Mouse (Mus musculus): ENCODE results near the gene Nup160. TPM values are rescaled to one million over a fixed set of nuclear protein-coding genes. Genes with fewer than 3 reads are reported as not detected.

The Nup160 gene
- polyA plus RNA-seq, 1 experiment from 2014 or later = 8.9 TPM

DNA sequence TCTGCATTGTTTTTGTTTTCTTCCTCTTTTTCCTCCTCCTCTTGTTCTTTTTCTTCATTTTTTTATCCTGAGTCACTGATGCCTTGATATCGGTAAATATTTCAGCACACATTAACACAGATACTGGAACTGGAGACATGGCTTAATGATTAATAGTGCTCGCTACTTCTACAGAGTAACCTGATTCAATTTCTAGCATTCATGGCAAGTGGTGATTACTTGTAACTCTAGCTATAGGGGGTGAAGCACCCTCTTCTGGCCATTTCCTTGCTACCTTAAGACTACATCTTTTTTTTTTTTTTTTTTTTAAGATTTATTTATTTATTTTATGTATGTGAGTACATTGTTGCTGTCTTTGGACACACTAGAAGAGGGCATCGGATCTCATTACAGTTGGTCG lies 23.9 kb downstream of the Nup160 start:
- ATAC-seq = no peak
- H3K27ac ChIP-seq (ENCODE audit: low read depth, low read length) = no peak overlapping the region
- H3K36me3 ChIP-seq (ENCODE audit: control insufficient read depth, insufficient read depth) = peaks cover 71% of the 10 kb centered on the region

DNA sequence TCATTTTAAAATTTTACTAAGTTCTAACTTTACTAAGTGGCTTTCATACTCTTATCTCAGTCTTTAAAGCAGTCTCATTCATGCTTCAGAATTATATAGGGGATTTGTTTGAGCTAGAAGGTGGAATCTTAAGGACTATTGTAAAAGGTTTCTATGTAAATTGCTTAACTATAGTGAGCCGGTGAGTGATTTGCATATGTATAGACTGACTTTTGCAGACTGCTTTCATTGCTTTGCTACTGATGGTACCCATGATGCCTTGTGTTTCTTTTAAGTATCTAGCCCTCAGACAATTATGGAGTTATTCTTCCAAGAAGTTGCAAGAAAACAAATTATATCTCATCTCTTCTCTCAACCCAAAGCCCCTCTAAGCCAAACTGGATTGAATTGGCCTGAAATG lies 31.5 kb downstream of the Nup160 start:
- 93% methylated on average over 1 of the region's 1 CpGs for WGBS
- Histone ChIP-seq H3K9ac (ENCODE audit: low read depth, low read length) (no peak overlapping the region), H3K27me3 (replicated peaks; ENCODE audit: control insufficient read depth, insufficient read depth, low read length) (no peaks in the 10 kb centered on the region), H3K9me3 (ENCODE audit: control insufficient read depth) (no peaks in the 10 kb centered on the region), H3K4me3 (ENCODE audit: low read depth, low read length) (no peak overlapping the region), H3K36me3 (ENCODE audit: control insufficient read depth, insufficient read depth) (peaks cover 77% of the 10 kb centered on the region), H3K4me1 (replicated peaks; ENCODE audit: control insufficient read depth, insufficient read depth, low read length) (no peaks in the 10 kb centered on the region), H3K4me2 (replicated peaks; ENCODE audit: low read depth) (no peak overlapping the region), H3K27ac (ENCODE audit: low read depth, low read length) (no peak overlapping the region)
- ATAC-seq = no peak
- no peak for TF ChIP-seq CTCF (IDR thresholded peaks at IDR 0.05; ENCODE audit: low read depth)

More for the DNA sequence above, 23.9 kb downstream of the Nup160 start:
- Histone ChIP-seq H3K4me3 (ENCODE audit: low read depth, low read length) (no peak overlapping the region), H3K27me3 (replicated peaks; ENCODE audit: control insufficient read depth, insufficient read depth, low read length) (no peaks in the 10 kb centered on the region), H3K4me1 (replicated peaks; ENCODE audit: control insufficient read depth, insufficient read depth, low read length) (no peaks in the 10 kb centered on the region), H3K4me2 (replicated peaks; ENCODE audit: low read depth) (no peak overlapping the region), H3K9ac (ENCODE audit: low read depth, low read length) (no peak overlapping the region), H3K9me3 (ENCODE audit: control insufficient read depth) (no peaks in the 10 kb centered on the region)
- TF ChIP-seq CTCF (IDR thresholded peaks at IDR 0.05; ENCODE audit: low read depth) = peak; percentile 31
- 70% methylated on average over 4 of the region's 4 CpGs for WGBS

DNA sequence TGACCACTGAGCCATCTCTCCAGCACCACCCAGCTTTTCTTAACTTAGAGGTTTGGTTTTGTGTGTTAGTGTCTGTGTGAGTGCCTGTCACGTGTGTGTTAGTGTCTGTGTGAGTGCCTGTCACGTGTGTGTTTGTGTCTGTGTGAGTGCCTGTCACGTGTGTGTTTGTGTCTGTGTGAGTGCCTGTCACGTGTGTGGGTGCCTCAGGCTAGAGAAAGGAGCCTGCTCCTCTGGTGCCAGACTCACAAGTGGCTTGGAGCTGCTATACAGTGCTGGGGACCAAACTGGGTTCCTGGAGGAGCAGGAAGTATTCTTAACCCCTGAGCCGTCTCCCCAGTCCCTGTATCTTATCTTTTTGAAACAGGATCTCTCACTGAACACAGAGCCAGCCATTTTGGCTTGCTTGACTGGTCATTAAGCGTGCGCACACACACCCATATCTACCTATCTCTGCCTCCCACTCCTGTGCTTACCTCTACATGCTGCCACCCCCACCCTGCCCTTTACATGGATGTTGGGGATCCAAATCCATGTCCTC lies 38.6 kb downstream of the Nup160 start:
- 85% methylated on average over 7 of the region's 7 CpGs for WGBS
- Histone ChIP-seq H3K4me2 (replicated peaks; ENCODE audit: low read depth) (no peak overlapping the region), H3K27me3 (replicated peaks; ENCODE audit: control insufficient read depth, insufficient read depth, low read length) (no peaks in the 10 kb centered on the region), H3K36me3 (ENCODE audit: control insufficient read depth, insufficient read depth) (peaks cover 85% of the 10 kb centered on the region), H3K9me3 (ENCODE audit: control insufficient read depth) (no peaks in the 10 kb centered on the region), H3K9ac (ENCODE audit: low read depth, low read length) (no peak overlapping the region), H3K27ac (ENCODE audit: low read depth, low read length) (no peak overlapping the region), H3K4me3 (ENCODE audit: low read depth, low read length) (no peak overlapping the region), H3K4me1 (replicated peaks; ENCODE audit: control insufficient read depth, insufficient read depth, low read length) (no peaks in the 10 kb centered on the region)
- no peak for TF ChIP-seq CTCF (IDR thresholded peaks at IDR 0.05; ENCODE audit: low read depth)
- no peak for ATAC-seq

DNA sequence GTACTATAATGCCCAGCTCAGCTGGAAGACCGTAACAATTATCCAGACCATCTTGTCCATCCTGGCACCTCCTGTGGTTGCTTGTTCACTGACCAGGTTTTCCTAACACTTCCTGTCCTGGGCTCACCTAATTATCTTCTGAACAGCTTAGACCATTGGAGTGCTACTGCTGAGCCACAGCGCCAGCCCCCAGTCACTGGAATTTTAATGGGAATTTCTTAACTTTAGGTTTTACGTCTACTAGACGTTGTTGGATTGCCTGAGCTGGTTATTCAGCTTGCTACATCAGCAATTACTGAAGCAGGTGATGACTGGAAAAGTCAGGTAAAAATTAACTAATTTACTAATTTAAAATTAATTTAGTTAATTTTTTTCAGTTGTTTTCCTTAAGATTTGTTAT lies 40.4 kb downstream of the Nup160 start:
- H3K4me3 ChIP-seq (ENCODE audit: low read depth, low read length) = no peak overlapping the region
- no peaks in the 10 kb centered on the region for H3K9me3 ChIP-seq (ENCODE audit: control insufficient read depth)
- H3K9ac ChIP-seq (ENCODE audit: low read depth, low read length) = no peak overlapping the region
- H3K27ac ChIP-seq (ENCODE audit: low read depth, low read length) = no peak overlapping the region
- no peak for ATAC-seq
- no peak for TF ChIP-seq CTCF (IDR thresholded peaks at IDR 0.05; ENCODE audit: low read depth)
- no peak overlapping the region for H3K4me2 ChIP-seq (replicated peaks; ENCODE audit: low read depth)
- peaks cover 84% of the 10 kb centered on the region for H3K36me3 ChIP-seq (ENCODE audit: control insufficient read depth, insufficient read depth)
- no peaks in the 10 kb centered on the region for H3K4me1 ChIP-seq (replicated peaks; ENCODE audit: control insufficient read depth, insufficient read depth, low read length)
- 89% methylated on average over 4 of the region's 4 CpGs for WGBS
- H3K27me3 ChIP-seq (replicated peaks; ENCODE audit: control insufficient read depth, insufficient read depth, low read length) = no peaks in the 10 kb centered on the region

DNA sequence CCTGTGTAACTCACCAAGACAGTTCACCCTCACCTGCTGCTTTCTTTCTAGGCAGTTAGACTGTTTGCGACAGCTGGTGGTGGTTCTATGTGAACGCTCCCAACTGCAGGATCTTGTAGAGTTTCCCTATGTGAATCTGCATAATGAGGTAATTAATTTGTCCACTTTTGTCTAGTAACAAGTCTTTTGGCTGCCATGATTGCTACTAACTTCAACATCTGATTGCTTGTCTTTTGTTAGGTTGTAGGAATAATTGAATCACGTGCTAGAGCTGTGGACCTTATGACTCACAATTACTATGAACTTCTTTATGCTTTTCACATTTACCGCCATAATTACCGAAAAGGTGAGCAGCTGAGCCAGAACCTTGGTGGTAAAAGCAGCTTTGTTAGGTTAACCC lies 40.9 kb downstream of the Nup160 start:
- no peak overlapping the region for H3K4me2 ChIP-seq (replicated peaks; ENCODE audit: low read depth)
- TF ChIP-seq CTCF (IDR thresholded peaks at IDR 0.05; ENCODE audit: low read depth) = no peak
- no peaks in the 10 kb centered on the region for H3K9me3 ChIP-seq (ENCODE audit: control insufficient read depth)
- no peak overlapping the region for H3K27ac ChIP-seq (ENCODE audit: low read depth, low read length)
- no peaks in the 10 kb centered on the region for H3K27me3 ChIP-seq (replicated peaks; ENCODE audit: control insufficient read depth, insufficient read depth, low read length)
- H3K4me3 ChIP-seq (ENCODE audit: low read depth, low read length) = no peak overlapping the region
- 96% methylated on average over 5 of the region's 5 CpGs for WGBS
- H3K36me3 ChIP-seq (ENCODE audit: control insufficient read depth, insufficient read depth) = peaks cover 82% of the 10 kb centered on the region
- no peak overlapping the region for H3K9ac ChIP-seq (ENCODE audit: low read depth, low read length)
- H3K4me1 ChIP-seq (replicated peaks; ENCODE audit: control insufficient read depth, insufficient read depth, low read length) = no peaks in the 10 kb centered on the region
- no peak for ATAC-seq

DNA sequence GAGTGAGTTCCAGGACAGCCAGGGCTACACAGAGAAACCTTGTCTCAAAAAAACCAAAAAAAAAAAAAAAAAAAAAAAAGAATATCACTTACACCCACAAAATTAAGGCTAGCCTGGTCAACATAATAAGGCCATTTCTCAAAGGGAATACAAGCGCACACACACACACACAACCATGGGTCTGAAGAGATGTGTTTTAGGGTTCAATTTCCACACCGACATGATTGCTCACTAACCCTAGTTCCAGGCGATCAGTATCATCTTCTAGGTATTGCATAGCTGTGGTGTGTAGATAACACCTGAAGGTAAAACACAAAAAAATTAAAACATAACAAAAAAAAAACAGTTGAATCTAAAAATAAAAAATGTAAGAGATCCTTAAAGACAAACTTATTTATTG lies 49.8 kb downstream of the Nup160 start:
- TF ChIP-seq CTCF (IDR thresholded peaks at IDR 0.05; ENCODE audit: low read depth) = no peak
- Histone ChIP-seq H3K4me2 (replicated peaks; ENCODE audit: low read depth) (no peak overlapping the region), H3K4me1 (replicated peaks; ENCODE audit: control insufficient read depth, insufficient read depth, low read length) (no peaks in the 10 kb centered on the region), H3K4me3 (ENCODE audit: low read depth, low read length) (no peak overlapping the region), H3K9ac (ENCODE audit: low read depth, low read length) (no peak overlapping the region), H3K9me3 (ENCODE audit: control insufficient read depth) (no peaks in the 10 kb centered on the region), H3K27ac (ENCODE audit: low read depth, low read length) (no peak overlapping the region), H3K36me3 (ENCODE audit: control insufficient read depth, insufficient read depth) (peaks cover 74% of the 10 kb centered on the region), H3K27me3 (replicated peaks; ENCODE audit: control insufficient read depth, insufficient read depth, low read length) (no peaks in the 10 kb centered on the region)
- ATAC-seq = no peak
- WGBS = 98% methylated on average over 3 of the region's 3 CpGs

DNA sequence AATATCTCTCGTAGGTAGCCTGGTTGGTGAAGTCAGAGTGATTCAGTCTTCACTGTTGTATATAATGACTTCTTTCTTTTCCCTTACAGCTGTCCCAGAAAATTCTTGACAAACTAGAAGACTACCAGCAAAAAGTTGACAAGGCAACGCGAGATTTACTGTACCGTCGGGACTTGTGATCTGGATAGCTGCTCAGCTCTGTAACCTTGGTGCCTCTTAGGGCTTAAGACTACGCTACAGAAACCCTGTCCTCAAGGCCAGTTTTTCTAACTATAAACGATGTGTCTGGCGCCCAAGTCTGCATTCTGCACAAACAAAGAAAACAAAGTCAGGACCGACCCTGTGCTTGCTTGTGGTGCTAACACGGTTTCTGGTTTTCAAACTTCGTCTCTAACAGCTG lies 58.3 kb downstream of the Nup160 start:
- Histone ChIP-seq H3K9me3 (ENCODE audit: control insufficient read depth) (no peaks in the 10 kb centered on the region), H3K4me3 (ENCODE audit: low read depth, low read length) (no peak overlapping the region), H3K36me3 (ENCODE audit: control insufficient read depth, insufficient read depth) (peaks cover 48% of the 10 kb centered on the region), H3K4me2 (replicated peaks; ENCODE audit: low read depth) (no peak overlapping the region), H3K4me1 (replicated peaks; ENCODE audit: control insufficient read depth, insufficient read depth, low read length) (no peaks in the 10 kb centered on the region), H3K27me3 (replicated peaks; ENCODE audit: control insufficient read depth, insufficient read depth, low read length) (no peaks in the 10 kb centered on the region), H3K27ac (ENCODE audit: low read depth, low read length) (no peak overlapping the region), H3K9ac (ENCODE audit: low read depth, low read length) (no peak overlapping the region)
- no peak for ATAC-seq
- WGBS = 91% methylated on average over 11 of the region's 11 CpGs
- no peak for TF ChIP-seq CTCF (IDR thresholded peaks at IDR 0.05; ENCODE audit: low read depth)
